7 mouse cellular contexts compared by ENCODE assay signal in the genomic region with DNA sequence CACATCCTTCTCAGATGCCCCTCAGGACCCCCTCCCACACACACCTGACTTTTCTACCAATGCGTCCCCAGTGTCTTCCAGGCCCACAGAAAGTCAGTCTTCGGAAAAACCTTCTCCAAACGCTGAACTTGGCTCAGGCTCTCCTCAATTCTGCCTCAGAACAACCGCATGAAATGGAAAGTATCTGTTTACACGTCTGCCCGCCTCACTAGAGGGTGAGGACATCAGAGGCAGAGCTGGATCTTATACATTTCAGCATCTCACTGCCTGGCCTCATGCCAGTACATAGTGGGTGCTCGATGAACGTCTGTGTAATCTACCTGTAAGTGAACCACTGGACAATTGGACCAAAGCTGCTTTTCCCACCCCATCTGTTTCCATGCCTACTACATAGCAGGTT.
"Had no signal": no experiment of that assay in that cellular context is flagged by ENCODE, and none has a peak within 500 bp of the region (broad histone marks: within the 10 kb centered on the region; RNA-seq: fewer than 3 reads in every experiment).

No protein-coding gene starts in this region.

- DNase-seq: kidney, postnatal 14 days; lung, adult 2 months; lung, postnatal 36 days; right cerebral cortex, adult 18-20 months; right cerebral cortex, postnatal 25 days had no signal

- ATAC-seq: lung, postnatal 0 days; midbrain, embryonic 13.5 days had no signal
